8 mouse cellular contexts compared by ENCODE assay signal in genomic region chr2:10080310-10081010, GRCm38 (mm10). TPM values are rescaled to one million over a fixed set of nuclear protein-coding genes. Genes with fewer than 3 reads are reported as not detected.
A peak's percentile ranks its signal among the peaks of the same experiment; 100 is the strongest.
DNase-seq lines count a peak whose midpoint lies in the region; ATAC-seq lines count a peak whose summit lies in the region.

Atp5c1 (minus strand) TSS chr2:10080510.
Kin (plus strand) TSS chr2:10080593.

- WGBS in heart, embryonic 13.5 days: under 1% methylated on average over 61 of the region's 61 CpGs
- under 1% methylated on average over 61 of the region's 61 CpGs for WGBS in liver, embryonic 12.5 days (ENCODE audit: insufficient replicate concordance)
- WGBS in stomach, embryonic 15.5 days: under 1% methylated on average over 61 of the region's 61 CpGs

- H3K4me1 ChIP-seq in heart, embryonic 13.5 days: peaks cover 57% of the 10 kb centered on the region
- peaks cover 54% of the 10 kb centered on the region for H3K4me1 ChIP-seq in liver, embryonic 12.5 days
- peaks cover 22% of the 10 kb centered on the region for H3K4me1 ChIP-seq in stomach, embryonic 15.5 days

- peak within 1 kb of the TSS; percentile 89 for H3K4me3 ChIP-seq in heart, embryonic 13.5 days
- peak within 1 kb of the TSS; percentile 95 for H3K4me3 ChIP-seq in liver, embryonic 12.5 days
- peak within 1 kb of the TSS; percentile 98 for H3K4me3 ChIP-seq in stomach, embryonic 15.5 days (replicated peaks)

- peaks cover 27% of the 10 kb centered on the region for H3K36me3 ChIP-seq in heart, embryonic 13.5 days
- peaks cover 45% of the 10 kb centered on the region for H3K36me3 ChIP-seq in liver, embryonic 12.5 days
- H3K36me3 ChIP-seq in stomach, embryonic 15.5 days: no peaks in the 10 kb centered on the region

- H3K9ac ChIP-seq in heart, embryonic 13.5 days: peak within 1 kb of the TSS; percentile 99
- peak within 1 kb of the TSS; percentile 99 for H3K9ac ChIP-seq in liver, embryonic 12.5 days
- peak within 1 kb of the TSS; percentile 100 for H3K9ac ChIP-seq in stomach, embryonic 15.5 days

- H3K9me3 ChIP-seq in heart, embryonic 13.5 days: no peaks in the 10 kb centered on the region
- H3K9me3 ChIP-seq in liver, embryonic 12.5 days (replicated peaks): no peaks in the 10 kb centered on the region
- no peaks in the 10 kb centered on the region for H3K9me3 ChIP-seq in stomach, embryonic 15.5 days

- ATAC-seq in erythroid progenitor cell, adult 5-6 weeks (replicated peaks; ENCODE audit: low FRiP score, poor library complexity, severe bottlenecking): peak; percentile 92
- ATAC-seq in heart, embryonic 13.5 days (ENCODE audit: extremely low read depth, insufficient number of reproducible peaks, low FRiP score, low TSS enrichment): peak; percentile 92
- ATAC-seq in liver, embryonic 12.5 days: peak; percentile 94
- ATAC-seq in stomach, embryonic 15.5 days (ENCODE audit: insufficient read depth, low FRiP score, low read depth): peak; percentile 94

- peak; percentile 98 for DNase-seq in CD4-positive helper T cell, adult 2 months (ENCODE audit: low read depth, low spot score)
- DNase-seq in brain, embryonic 18.5 days (ENCODE audit: low read depth, low spot score): peak; percentile 90
- peak; percentile 98 for DNase-seq in kidney, postnatal 10 days
- DNase-seq in natural killer cell, adult 2 months (ENCODE audit: low spot score in 2 of 2): peak; percentile 97 to 98

- H3K27ac ChIP-seq in heart, embryonic 13.5 days (replicated peaks): peak within 1 kb of the TSS; percentile 96
- H3K27ac ChIP-seq in liver, embryonic 12.5 days: peak within 1 kb of the TSS; percentile 86
- peak within 1 kb of the TSS; percentile 92 for H3K27ac ChIP-seq in stomach, embryonic 15.5 days

- no peaks in the 10 kb centered on the region for H3K27me3 ChIP-seq in heart, embryonic 13.5 days (replicated peaks)
- no peaks in the 10 kb centered on the region for H3K27me3 ChIP-seq in liver, embryonic 12.5 days (replicated peaks)
- no peaks in the 10 kb centered on the region for H3K27me3 ChIP-seq in stomach, embryonic 15.5 days (replicated peaks)

- peak within 1 kb of the TSS; percentile 88 for H3K4me2 ChIP-seq in heart, embryonic 13.5 days
- H3K4me2 ChIP-seq in liver, embryonic 12.5 days: peak within 1 kb of the TSS; percentile 75
- peak within 1 kb of the TSS; percentile 75 for H3K4me2 ChIP-seq in stomach, embryonic 15.5 days

RNA-seq across cellular contexts. Expression of gene Atp5c1, which starts in this region (rescaled TPM):
- 184 and 197 TPM in 2 replicates for total RNA-seq in erythroid progenitor cell, adult 5-6 weeks (2015; ENCODE audit: low replicate concordance)
- total RNA-seq in erythroid progenitor cell, adult 5-6 weeks (2017; ENCODE audit: low replicate concordance): 140 and 176 TPM in 2 replicates
- polyA plus RNA-seq in heart, embryonic 13.5 days (2015; fragmentation: Nextera tagmentation; extraction: Ambion mirVana): 1,110 and 1,235 TPM in 2 replicates
- polyA plus RNA-seq in liver, embryonic 12.5 days (2016; fragmentation: Nextera tagmentation; extraction: Ambion mirVana): 409 and 425 TPM in 2 replicates
- 585 and 656 TPM in 2 replicates for polyA plus RNA-seq in stomach, embryonic 15.5 days (2015; fragmentation: Nextera tagmentation; extraction: Ambion mirVana)

RNA-seq across cellular contexts. Expression of gene Kin, which starts in this region (rescaled TPM):
- total RNA-seq in erythroid progenitor cell, adult 5-6 weeks (2015; ENCODE audit: low replicate concordance): 22.6 and 40.0 TPM in 2 replicates
- total RNA-seq in erythroid progenitor cell, adult 5-6 weeks (2017; ENCODE audit: low replicate concordance): 38.4 and 40.3 TPM in 2 replicates
- polyA plus RNA-seq in heart, embryonic 13.5 days (2015; fragmentation: Nextera tagmentation; extraction: Ambion mirVana): 17.7 and 18.2 TPM in 2 replicates
- polyA plus RNA-seq in liver, embryonic 12.5 days (2016; fragmentation: Nextera tagmentation; extraction: Ambion mirVana): 23.5 and 24.2 TPM in 2 replicates
- 29.4 and 31.1 TPM in 2 replicates for polyA plus RNA-seq in stomach, embryonic 15.5 days (2015; fragmentation: Nextera tagmentation; extraction: Ambion mirVana)

Comparison
In these comparisons a context has a peak if more than half of its experiments do, and no peak if none do; other contexts are left out.
1. Peak in every context shown above with its lines: DNase-seq, ATAC-seq, H3K4me3 ChIP-seq and H3K27ac ChIP-seq.